Mouse (Mus musculus): ENCODE measurements around the gene Nt5c. TPM values are rescaled to one million over a fixed set of nuclear protein-coding genes. Genes with fewer than 3 reads are reported as not detected.
"Not testable (repeated sequence)": the region's sequence is repeated elsewhere in the genome, so short reads cannot be mapped to it uniquely, and the experiment has no call there.

Gene Nt5c
- polyA plus RNA-seq, 1 experiment, result 19.1 TPM

DNA sequence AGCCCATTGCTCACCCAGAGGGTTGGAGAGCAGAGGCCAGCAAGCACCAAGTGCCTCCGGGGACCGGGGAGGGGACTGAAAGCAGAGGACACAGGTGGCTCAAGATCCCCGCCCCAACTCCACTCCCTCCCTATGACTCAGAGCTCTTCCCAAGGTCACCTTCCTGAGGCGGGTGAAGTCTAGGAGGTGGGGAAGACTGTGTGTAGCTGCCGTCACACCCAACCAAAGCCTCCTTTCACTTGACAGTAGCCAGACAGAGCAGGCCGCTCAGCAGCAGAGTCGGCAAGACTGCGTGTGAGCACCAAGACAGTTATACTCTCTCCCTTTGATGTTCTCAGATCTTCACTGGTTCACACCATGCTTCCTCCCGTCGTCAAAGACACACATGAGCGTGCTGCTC is 28.3 kb downstream of the Nt5c start:
- no peak overlapping the region for H3K27ac ChIP-seq (replicated peaks; ENCODE audit: low read depth, low read length)
- H3K4me3 ChIP-seq (ENCODE audit: insufficient read depth, low read depth, low read length), result no peak overlapping the region
- no peaks in the 10 kb centered on the region for H3K4me1 ChIP-seq (ENCODE audit: control insufficient read depth, insufficient read depth, insufficient read length, low read length)

GRCm38 (mm10) chr11:115462243-115462891 is 29.3 kb downstream of the Nt5c start, which contains the start of gene Slc16a5:
TSS of gene Slc16a5 (plus strand) at chr11:115462474.
- H3K4me3 ChIP-seq (ENCODE audit: insufficient read depth, low read depth, low read length), result no peak within 1 kb of the TSS
- no peak within 1 kb of the TSS for H3K27ac ChIP-seq (replicated peaks; ENCODE audit: low read depth, low read length)
- H3K4me1 ChIP-seq (ENCODE audit: control insufficient read depth, insufficient read depth, insufficient read length, low read length), result no peaks in the 10 kb centered on the region

DNA sequence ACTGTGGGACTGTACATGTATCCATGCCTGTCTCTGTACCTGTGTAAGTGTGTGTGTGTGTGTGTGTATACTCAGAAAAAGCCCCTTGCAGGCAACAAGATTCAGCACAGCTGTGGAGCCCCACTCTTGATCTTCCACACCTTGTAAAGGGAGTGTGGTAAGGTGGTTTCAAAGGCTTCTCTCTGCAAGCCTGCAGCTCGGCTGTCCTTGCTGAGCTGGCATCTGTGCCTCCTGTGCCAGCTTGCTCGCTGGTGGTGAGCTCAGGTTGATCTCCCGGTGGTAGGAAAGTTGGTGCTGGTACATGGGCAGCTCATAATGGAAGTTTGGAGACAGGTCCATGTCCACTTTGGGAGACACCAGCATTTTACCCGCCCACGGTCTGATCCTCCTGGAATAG is 29.8 kb downstream of the Nt5c start:
- no peak overlapping the region for H3K4me3 ChIP-seq (ENCODE audit: insufficient read depth, low read depth, low read length)
- H3K4me1 ChIP-seq (ENCODE audit: control insufficient read depth, insufficient read depth, insufficient read length, low read length), result no peaks in the 10 kb centered on the region
- H3K27ac ChIP-seq (replicated peaks; ENCODE audit: low read depth, low read length), result no peak overlapping the region

DNA sequence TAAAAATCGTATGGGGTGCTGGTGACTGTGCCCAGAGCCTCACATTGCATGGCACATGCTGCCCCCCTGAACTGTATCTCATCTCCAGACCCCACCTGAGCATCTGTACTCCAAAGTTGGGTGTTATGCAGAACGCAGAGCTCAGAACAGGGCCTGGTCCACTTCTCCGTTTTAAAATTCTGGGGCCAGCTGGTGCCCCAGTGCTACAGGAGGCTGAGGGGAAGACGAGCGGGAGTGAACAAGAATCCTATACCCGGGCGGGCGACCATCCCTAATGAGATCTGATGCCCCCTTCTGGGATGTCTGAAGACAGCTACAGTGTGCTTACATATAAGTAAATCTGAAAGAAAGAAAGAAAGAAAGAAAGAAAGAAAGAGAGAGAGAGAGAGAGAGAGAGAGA is 30.7 kb downstream of the Nt5c start:
- Histone ChIP-seq H3K4me3 (ENCODE audit: insufficient read depth, low read depth, low read length) (no peak overlapping the region), H3K27ac (replicated peaks; ENCODE audit: low read depth, low read length) (no peak overlapping the region), H3K4me1 (ENCODE audit: control insufficient read depth, insufficient read depth, insufficient read length, low read length) (no peaks in the 10 kb centered on the region)

- Histone ChIP-seq H3K4me1 (ENCODE audit: control insufficient read depth, insufficient read depth, insufficient read length, low read length) (no peaks in the 10 kb centered on the region), H3K4me3 (ENCODE audit: insufficient read depth, low read depth, low read length) (no peak overlapping the region), H3K27ac (replicated peaks; ENCODE audit: low read depth, low read length) (no peak overlapping the region)
These were observed 34.3 kb downstream of the Nt5c start for GRCm38 (mm10) chr11:115457405-115457804.

DNA sequence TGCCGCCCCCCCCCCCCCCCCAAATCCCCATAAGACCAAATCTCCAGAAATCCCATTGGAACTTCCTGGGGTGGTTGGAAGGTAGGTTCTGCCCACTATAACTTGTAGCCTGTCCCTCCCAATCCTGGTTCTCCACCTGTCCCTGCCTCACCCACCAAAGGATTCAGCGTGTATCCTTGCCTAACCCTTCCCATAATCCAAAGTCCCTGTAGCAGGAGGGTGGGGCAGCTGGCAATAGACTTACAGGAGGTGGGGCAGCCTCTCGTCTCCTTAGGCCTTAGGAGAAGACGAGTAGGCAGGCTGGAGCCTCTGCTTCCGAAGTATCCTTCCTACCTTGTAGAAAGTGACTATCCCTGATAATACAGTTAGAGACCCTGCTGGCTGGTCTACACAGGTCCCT is 35.5 kb downstream of the Nt5c start:
- H3K4me1 ChIP-seq (ENCODE audit: control insufficient read depth, insufficient read depth, insufficient read length, low read length), result no peaks in the 10 kb centered on the region
- no peak overlapping the region for H3K27ac ChIP-seq (replicated peaks; ENCODE audit: low read depth, low read length)
- no peak overlapping the region for H3K4me3 ChIP-seq (ENCODE audit: insufficient read depth, low read depth, low read length)

DNA sequence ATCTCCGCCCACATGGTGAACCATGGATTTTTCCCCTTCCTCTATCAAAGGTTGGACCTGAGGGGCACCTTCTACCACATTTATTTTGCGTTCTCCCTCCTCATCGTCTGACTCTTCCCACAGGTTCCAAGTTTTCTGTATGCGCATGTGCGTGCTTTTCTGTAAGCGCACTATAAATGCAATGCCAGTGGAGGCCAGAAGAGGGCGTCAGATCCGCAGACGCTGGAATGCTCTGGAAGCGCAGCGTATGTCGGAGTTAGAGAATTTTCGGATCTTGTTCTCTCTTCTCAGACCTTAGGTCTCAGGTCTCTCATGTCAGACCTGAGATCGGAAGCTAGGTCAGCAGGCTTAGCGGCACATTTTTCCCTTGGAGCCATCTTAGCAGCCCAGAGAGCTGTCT is 36.0 kb downstream of the Nt5c start:
- no peaks in the 10 kb centered on the region for H3K4me1 ChIP-seq (ENCODE audit: control insufficient read depth, insufficient read depth, insufficient read length, low read length)
- H3K4me3 ChIP-seq (ENCODE audit: insufficient read depth, low read depth, low read length), result no peak overlapping the region
- H3K27ac ChIP-seq (replicated peaks; ENCODE audit: low read depth, low read length), result no peak overlapping the region

DNA sequence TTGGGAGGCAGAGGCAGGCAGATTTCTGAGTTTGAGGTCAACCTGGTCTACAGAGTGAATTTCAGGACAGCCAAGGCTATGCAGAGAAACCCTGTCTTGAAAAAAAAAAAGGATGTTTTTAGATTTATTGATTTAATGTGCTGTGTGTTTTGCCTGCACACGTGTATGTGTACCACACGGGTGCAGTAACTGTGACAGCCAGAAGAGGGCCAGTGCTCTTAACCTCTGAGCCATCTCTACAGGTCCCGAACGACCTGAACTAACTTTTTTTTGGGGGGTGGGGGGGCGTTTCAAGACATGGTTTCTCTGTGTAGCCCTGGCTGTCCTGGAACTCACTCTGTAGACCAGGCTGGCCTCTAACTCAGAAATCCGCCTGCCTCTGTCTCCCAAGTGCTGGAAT is 36.8 kb downstream of the Nt5c start:
- H3K4me3 ChIP-seq (ENCODE audit: insufficient read depth, low read depth, low read length); H3K4me1 ChIP-seq (ENCODE audit: control insufficient read depth, insufficient read depth, insufficient read length, low read length); H3K27ac ChIP-seq (replicated peaks; ENCODE audit: low read depth, low read length): not testable (repeated sequence)

- Histone ChIP-seq H3K27ac (replicated peaks; ENCODE audit: low read depth, low read length) (no peak overlapping the region), H3K4me3 (ENCODE audit: insufficient read depth, low read depth, low read length) (no peak overlapping the region), H3K4me1 (ENCODE audit: control insufficient read depth, insufficient read depth, insufficient read length, low read length) (no peaks in the 10 kb centered on the region)
These were observed 38.4 kb downstream of the Nt5c start for GRCm38 (mm10) chr11:115453306-115453705.

DNA sequence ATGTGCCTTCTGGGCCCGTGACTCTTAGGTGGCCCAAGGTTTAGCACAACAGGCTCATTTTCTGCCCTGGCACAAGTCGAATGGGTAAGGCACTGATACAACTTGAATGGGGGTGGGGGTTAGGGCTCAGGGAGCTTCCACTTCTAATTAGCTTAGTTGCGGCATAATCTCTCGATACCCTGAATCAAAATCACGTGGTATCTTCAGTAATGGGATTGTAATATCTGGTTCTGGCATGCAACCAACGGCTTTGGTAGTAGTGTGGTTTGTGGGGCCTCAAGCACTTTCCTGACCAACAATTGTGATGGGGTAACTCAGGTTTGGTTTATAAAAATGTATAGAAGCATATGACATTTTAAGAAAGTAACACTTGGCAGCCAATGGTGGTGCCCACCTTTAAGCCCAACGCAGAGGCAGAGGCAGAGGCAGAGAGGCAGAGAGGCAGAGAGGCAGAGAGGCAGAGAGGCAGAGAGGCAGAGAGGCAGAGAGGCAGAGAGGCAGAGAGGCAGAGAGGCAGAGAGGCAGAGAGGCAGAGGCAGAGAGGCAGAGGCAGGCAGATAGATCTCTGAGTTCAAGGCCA is 39.3 kb downstream of the Nt5c start:
- Histone ChIP-seq H3K27ac (replicated peaks; ENCODE audit: low read depth, low read length) (no peak overlapping the region), H3K4me1 (ENCODE audit: control insufficient read depth, insufficient read depth, insufficient read length, low read length) (no peaks in the 10 kb centered on the region), H3K4me3 (ENCODE audit: insufficient read depth, low read depth, low read length) (no peak overlapping the region)

DNA sequence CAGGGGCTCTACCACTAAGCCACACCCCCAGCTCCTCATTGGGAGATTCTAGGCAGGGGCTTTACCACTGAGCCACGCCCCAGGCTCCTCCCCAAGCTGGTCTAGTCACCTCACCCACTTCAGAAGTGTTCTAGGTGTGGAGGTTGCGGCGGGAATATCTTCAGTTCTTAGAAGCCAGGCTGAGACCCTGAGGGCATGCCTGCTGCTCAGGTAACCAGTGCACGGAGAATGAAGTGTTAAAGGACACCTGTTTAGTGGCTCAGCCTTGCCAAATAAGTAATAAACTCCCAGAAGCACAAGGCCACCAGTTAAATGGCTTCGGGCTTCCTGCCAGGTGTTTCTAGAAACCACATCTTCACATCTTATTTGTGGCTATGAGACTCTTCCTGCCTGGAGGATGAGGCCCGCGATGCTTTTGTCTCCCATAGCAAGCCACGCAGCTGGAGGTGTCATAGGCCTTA is 39.9 kb downstream of the Nt5c start:
- H3K4me1 ChIP-seq (ENCODE audit: control insufficient read depth, insufficient read depth, insufficient read length, low read length), result no peaks in the 10 kb centered on the region; the same call in 1 of the 2 replicates

GRCm38 (mm10) chr11:115450176-115450575 is 41.5 kb downstream of the Nt5c start:
- no peak overlapping the region for H3K4me3 ChIP-seq (ENCODE audit: insufficient read depth, low read depth, low read length)
- H3K4me1 ChIP-seq (ENCODE audit: control insufficient read depth, insufficient read depth, insufficient read length, low read length), result no peaks in the 10 kb centered on the region; the same call in 1 of the 2 replicates
- H3K27ac ChIP-seq (replicated peaks; ENCODE audit: low read depth, low read length), result no peak overlapping the region

More for the DNA sequence above, 39.9 kb downstream of the Nt5c start:
- H3K27ac ChIP-seq (replicated peaks; ENCODE audit: low read depth, low read length), result no peak overlapping the region
- H3K4me3 ChIP-seq (ENCODE audit: insufficient read depth, low read depth, low read length), result no peak overlapping the region

DNA sequence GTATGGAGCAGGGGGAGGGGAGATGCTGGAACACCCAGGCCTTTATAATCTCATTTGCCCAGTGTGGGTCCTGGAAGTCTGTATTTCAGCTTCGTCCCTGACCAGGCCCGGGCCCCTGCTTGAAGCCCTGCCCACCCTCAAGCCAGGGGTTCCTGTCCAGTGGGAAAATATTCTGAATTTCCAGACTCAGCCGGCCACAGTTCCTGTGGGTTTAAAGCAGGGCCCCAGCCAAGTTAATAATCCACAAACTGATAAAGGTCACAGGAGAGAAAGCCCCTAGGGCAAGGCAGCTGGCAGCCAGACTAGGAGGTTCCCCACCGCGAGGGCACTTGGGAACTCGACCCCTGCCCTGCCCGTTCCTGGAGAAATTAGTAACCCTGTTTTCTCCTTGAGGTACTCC is 42.7 kb downstream of the Nt5c start:
- no peak overlapping the region for H3K27ac ChIP-seq (replicated peaks; ENCODE audit: low read depth, low read length)

DNA sequence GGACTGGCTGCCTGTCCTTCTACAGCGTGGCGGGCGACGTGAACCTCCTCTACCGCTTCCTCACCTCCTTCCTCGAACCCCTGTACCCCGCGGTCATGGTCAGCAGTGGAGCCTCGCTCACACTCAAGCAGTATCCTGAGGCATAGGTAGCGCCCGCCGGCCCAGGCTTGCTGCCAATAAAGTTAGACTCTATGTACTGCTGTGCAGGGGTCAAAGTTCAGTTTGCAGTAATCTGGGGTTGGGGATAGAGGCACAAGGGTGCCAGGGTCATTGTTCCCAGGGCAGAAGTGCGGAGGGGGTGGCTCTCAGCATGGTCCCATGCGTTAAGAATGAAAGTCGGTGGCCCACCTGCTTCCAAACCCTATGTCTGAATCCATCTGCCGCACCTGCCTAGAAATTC is 43.6 kb downstream of the Nt5c start:
- no peak overlapping the region for H3K4me3 ChIP-seq (ENCODE audit: insufficient read depth, low read depth, low read length)
- H3K27ac ChIP-seq (replicated peaks; ENCODE audit: low read depth, low read length), result no peak overlapping the region
- no peaks in the 10 kb centered on the region; the same call in 1 of the 2 replicates for H3K4me1 ChIP-seq (ENCODE audit: control insufficient read depth, insufficient read depth, insufficient read length, low read length)

More for the DNA sequence above, 42.7 kb downstream of the Nt5c start:
- H3K4me1 ChIP-seq (ENCODE audit: control insufficient read depth, insufficient read depth, insufficient read length, low read length), result no peaks in the 10 kb centered on the region; the same call in 1 of the 2 replicates
- no peak overlapping the region for H3K4me3 ChIP-seq (ENCODE audit: insufficient read depth, low read depth, low read length)

DNA sequence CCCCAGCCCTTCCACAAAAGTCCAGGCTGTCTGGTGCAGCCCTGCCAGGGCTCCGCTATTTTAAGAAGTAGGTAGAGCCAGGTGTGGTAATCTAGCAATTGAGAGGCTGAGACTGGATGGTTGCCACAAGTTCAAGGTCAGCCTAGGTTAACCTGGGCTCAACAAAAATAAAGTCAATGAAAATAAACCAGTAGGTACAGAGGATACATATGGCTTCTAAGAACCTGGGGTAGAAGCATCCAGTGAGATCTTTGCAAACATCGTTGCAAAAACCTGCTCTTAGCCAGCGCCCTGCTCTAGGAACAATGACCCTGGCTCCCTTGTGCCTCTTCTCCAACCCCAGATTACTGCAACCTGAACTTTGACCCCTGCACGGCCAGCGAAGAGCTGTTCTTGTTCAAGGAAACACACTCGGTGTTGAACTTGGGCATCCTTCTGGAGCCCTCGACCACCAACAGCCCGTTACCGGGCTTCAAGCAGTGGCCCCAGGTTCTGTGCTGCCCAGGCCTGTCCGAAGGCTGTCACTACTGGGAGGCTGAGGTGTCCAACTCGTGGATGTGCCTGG is 44.3 kb downstream of the Nt5c start:
- Histone ChIP-seq H3K27ac (replicated peaks; ENCODE audit: low read depth, low read length) (no peak overlapping the region), H3K4me3 (ENCODE audit: insufficient read depth, low read depth, low read length) (no peak overlapping the region), H3K4me1 (ENCODE audit: control insufficient read depth, insufficient read depth, insufficient read length, low read length) (no peaks in the 10 kb centered on the region; the same call in 1 of the 2 replicates)

GRCm38 (mm10) chr11:115446906-115447305 is 44.8 kb downstream of the Nt5c start:
- Histone ChIP-seq H3K27ac (replicated peaks; ENCODE audit: low read depth, low read length) (no peak overlapping the region), H3K4me3 (ENCODE audit: insufficient read depth, low read depth, low read length) (no peak overlapping the region), H3K4me1 (ENCODE audit: control insufficient read depth, insufficient read depth, insufficient read length, low read length) (no peaks in the 10 kb centered on the region; the same call in 1 of the 2 replicates)
